Mouse (Mus musculus) heart, adult 8-10 months (tissue): Measurements from ENCODE around the gene Spata21. TPM values are rescaled to one million over a fixed set of nuclear protein-coding genes. Genes with fewer than 3 reads are reported as not detected.

Source experiments
- DNase-seq: peaks from one replicate; pipeline ENCODE4 v3.0.0; 2022; ENCODE audit warnings: low spot score
- total RNA-seq, 4 experiments: library from RNA; stranded (reverse); gene quantifications; 2 replicates each; pipeline ENCODE4 v1.2.4; 2022

Gene Spata21
- total RNA-seq, 4 experiments from 2014 or later: not detected

GRCm38 (mm10) chr4:141158609-141159008 is 70.5 kb downstream of the Spata21 start:
- DNase-seq: no peak

- DNase-seq: no peak
Measured at GRCm38 (mm10) chr4:141159093-141159492, 71.0 kb downstream of the Spata21 start.

- no peak for DNase-seq
Measured at GRCm38 (mm10) chr4:141159666-141160065, 71.5 kb downstream of the Spata21 start.

GRCm38 (mm10) chr4:141160193-141160592 is 72.1 kb downstream of the Spata21 start:
- no peak for DNase-seq

GRCm38 (mm10) chr4:141161699-141162208 is 73.6 kb downstream of the Spata21 start:
- DNase-seq: no peak

Other genes starting within 250 kb of the Spata21 start
- not detected for gene Padi1, start 242.6 kb upstream of the Spata21 start, total RNA-seq
- 1 to 10 TPM in 3 of 4 experiments, under 1 TPM in 1; 0.72 to 1.3 (median 1.2) TPM for gene Padi2, start 182.0 kb upstream of the Spata21 start, total RNA-seq
- 1,000 to 10,000 TPM; 1,293 to 1,379 (median 1,312) TPM for gene Sdhb, start 127.1 kb upstream of the Spata21 start, total RNA-seq
- gene Atp13a2, start 101.5 kb upstream of the Spata21 start, total RNA-seq: 10 to 100 TPM; 12.3 to 17.2 (median 15.6) TPM
- gene Mfap2, start 77.9 kb upstream of the Spata21 start, total RNA-seq: 1 to 10 TPM; 1.7 to 2.8 (median 2.2) TPM
- gene Crocc, start 27.8 kb upstream of the Spata21 start, total RNA-seq: 1 to 10 TPM; 3.5 to 6.8 (median 5.3) TPM
- gene Necap2, start 10.0 kb upstream of the Spata21 start, total RNA-seq: 10 to 100 TPM; 14.7 to 18.2 (median 15.9) TPM
- 100 to 1,000 TPM in 2 of 4 experiments, 10 to 100 TPM in 2; 87.5 to 111 (median 98.0) TPM for gene Szrd1, start 51.4 kb downstream of the Spata21 start, total RNA-seq
- gene Fbxo42, start 59.6 kb downstream of the Spata21 start, total RNA-seq: 10 to 100 TPM in 2 of 4 experiments, 1 to 10 TPM in 2; 8.4 to 11.5 (median 10.0) TPM
- gene Rsg1, start 125.6 kb downstream of the Spata21 start, total RNA-seq: 1 to 10 TPM in 1 of 4 experiments, under 1 TPM in 3; 0.44 to 1.2 (median 0.66) TPM
- gene Arhgef19, start 151.2 kb downstream of the Spata21 start, total RNA-seq: 10 to 100 TPM; 26.2 to 32.2 (median 30.3) TPM
- 1 to 10 TPM; 4.6 to 7.1 (median 5.2) TPM for gene Epha2, start 212.9 kb downstream of the Spata21 start, total RNA-seq